Mouse (Mus musculus): ENCODE measurements around the gene Gabpb1. TPM values are rescaled to one million over a fixed set of nuclear protein-coding genes. Genes with fewer than 3 reads are reported as not detected.

Gabpb1 gene
- total and polyA plus RNA-seq, 3 experiments = 23.9 to 50.2 (median 50.1) TPM

GRCm38 (mm10) chr2:126619249-126619704 lies 56.9 kb downstream of the Gabpb1 start, which contains the start of gene Hdc:
TSS of gene Hdc (minus strand) at chr2:126619299.
- no peaks in the 10 kb centered on the region for H3K27me3 ChIP-seq (replicated peaks)
- TF ChIP-seq CTCF (conservative IDR thresholded peaks at IDR 0.05 in 1 of 2, IDR thresholded peaks at IDR 0.05 in 1 of 2; ENCODE audit: low read depth in 2 of 2, low read length in 2 of 2) = no peak
- no peak for TF ChIP-seq EP300 (IDR thresholded peaks at IDR 0.05; ENCODE audit: low read length)
- no peak for TF ChIP-seq IRF4 (IDR thresholded peaks at IDR 0.05; ENCODE audit: low read depth, low read length)
- no peak for TF ChIP-seq MAX (IDR thresholded peaks at IDR 0.05; ENCODE audit: low read length)
- TF ChIP-seq ZKSCAN1 (IDR thresholded peaks at IDR 0.05; ENCODE audit: borderline replicate concordance, low read depth, low read length) = no peak
- no peak for TF ChIP-seq USF2 (conservative IDR thresholded peaks at IDR 0.05; ENCODE audit: low read depth, low read length)
- TF ChIP-seq RCOR1 (conservative IDR thresholded peaks at IDR 0.05; ENCODE audit: low read depth, low read length) = no peak
- H3K9ac ChIP-seq (ENCODE audit: insufficient read depth, low read depth) = no peak within 1 kb of the TSS
- no peaks in the 10 kb centered on the region for H3K9me3 ChIP-seq (replicated peaks; ENCODE audit: low read length)
- DNase-seq (ENCODE audit: extremely low read depth) = no peak
- no peaks in the 10 kb centered on the region; a peak in 1 of 4 replicates for H3K4me1 ChIP-seq (ENCODE audit: control insufficient read depth in 1 of 2, insufficient read depth in 2 of 2)
- H3K4me3 ChIP-seq (replicated peaks in 1 of 3; ENCODE audit: low read depth in 2 of 3, low read length in 2 of 3, poor library complexity in 1 of 3) = no peak within 1 kb of the TSS
- H3K79me2 ChIP-seq (replicated peaks; ENCODE audit: control insufficient read depth, extremely low read depth, insufficient read depth, poor library complexity, severe bottlenecking) = no peaks in the 10 kb centered on the region
- no peak within 1 kb of the TSS for H3K27ac ChIP-seq (ENCODE audit: insufficient read depth, low read depth)
- H3K36me3 ChIP-seq (replicated peaks in 1 of 2; ENCODE audit: control insufficient read depth in 1 of 2, insufficient read depth in 1 of 2, low read length in 1 of 2) = no peaks in the 10 kb centered on the region
- in situ Hi-C loops (cut with MboI; ENCODE audit: low pct_ligation_motif_present, low pct_unique_long_range_greater_than_20kb, low sequenced_read_pairs) = no loop called here
- dilution Hi-C loops (cut with MboI; ENCODE audit: extremely low pct_ligation_motif_present, extremely low pct_unique_long_range_greater_than_20kb, low sequenced_read_pairs) = no loop called here
- H3K4me2 ChIP-seq (ENCODE audit: insufficient read depth, low read depth, poor library complexity, severe bottlenecking) = no peak within 1 kb of the TSS

- Histone ChIP-seq H3K36me3 (replicated peaks in 1 of 2; ENCODE audit: control insufficient read depth in 1 of 2, insufficient read depth in 1 of 2, low read length in 1 of 2) (no peaks in the 10 kb centered on the region), H3K9ac (ENCODE audit: insufficient read depth, low read depth) (no peak overlapping the region), H3K27me3 (replicated peaks) (no peaks in the 10 kb centered on the region), H3K79me2 (replicated peaks; ENCODE audit: control insufficient read depth, extremely low read depth, insufficient read depth, poor library complexity, severe bottlenecking) (no peaks in the 10 kb centered on the region), H3K4me1 (ENCODE audit: control insufficient read depth in 1 of 2, insufficient read depth in 2 of 2) (no peaks in the 10 kb centered on the region; a peak in 1 of 4 replicates), H3K4me2 (ENCODE audit: insufficient read depth, low read depth, poor library complexity, severe bottlenecking) (no peak overlapping the region), H3K4me3 (replicated peaks in 1 of 3; ENCODE audit: low read depth in 2 of 3, low read length in 2 of 3, poor library complexity in 1 of 3) (no peak overlapping the region), H3K27ac (ENCODE audit: insufficient read depth, low read depth) (no peak overlapping the region), H3K9me3 (replicated peaks; ENCODE audit: low read length) (no peaks in the 10 kb centered on the region)
- TF ChIP-seq BHLHE40 (IDR thresholded peaks at IDR 0.05; ENCODE audit: low read depth, low read length) (no peak), CHD2 (IDR thresholded peaks at IDR 0.05; ENCODE audit: low read length) (no peak), ELF1 (IDR thresholded peaks at IDR 0.05; ENCODE audit: low read depth, low read length) (no peak), JUN (IDR thresholded peaks at IDR 0.05; ENCODE audit: insufficient read depth, low read depth, low read length) (no peak), POLR2A (IDR thresholded peaks at IDR 0.05; ENCODE audit: low read depth, low read length) (no peak), ZNF384 (IDR thresholded peaks at IDR 0.05; ENCODE audit: low read depth, low read length) (no peak), PAX5 (IDR thresholded peaks at IDR 0.05; ENCODE audit: low read length) (no peak), IRF4 (IDR thresholded peaks at IDR 0.05; ENCODE audit: low read depth, low read length) (no peak), SIN3A (IDR thresholded peaks at IDR 0.05; ENCODE audit: low read length) (no peak), MXI1 (IDR thresholded peaks at IDR 0.05; ENCODE audit: low read depth, low read length) (no peak), RCOR1 (conservative IDR thresholded peaks at IDR 0.05; ENCODE audit: low read depth, low read length) (no peak), TCF12 (IDR thresholded peaks at IDR 0.05; ENCODE audit: low read depth, low read length) (no peak), GABPA (IDR thresholded peaks at IDR 0.05; ENCODE audit: insufficient replicate concordance, low read depth, low read length) (no peak), ZC3H11A (IDR thresholded peaks at IDR 0.05; ENCODE audit: low read depth, low read length) (no peak), CTCF (conservative IDR thresholded peaks at IDR 0.05 in 1 of 2, IDR thresholded peaks at IDR 0.05 in 1 of 2; ENCODE audit: low read depth in 2 of 2, low read length in 2 of 2) (no peak), POLR2AphosphoS2 (IDR thresholded peaks at IDR 0.05; ENCODE audit: low read depth, low read length) (no peak), JUND (conservative IDR thresholded peaks at IDR 0.05; ENCODE audit: low read depth, low read length) (no peak), ETS1 (conservative IDR thresholded peaks at IDR 0.05; ENCODE audit: low read depth, low read length) (no peak)
- dilution Hi-C loops (cut with MboI; ENCODE audit: extremely low pct_ligation_motif_present, extremely low pct_unique_long_range_greater_than_20kb, low sequenced_read_pairs) = no loop called here
- in situ Hi-C loops (cut with MboI; ENCODE audit: low pct_ligation_motif_present, low pct_unique_long_range_greater_than_20kb, low sequenced_read_pairs) = no loop called here
- no peak for DNase-seq (ENCODE audit: extremely low read depth)
These were observed 57.5 kb downstream of the Gabpb1 start for GRCm38 (mm10) chr2:126618470-126619179.
